Mouse (Mus musculus) C2C12 (cell line): ENCODE data around the gene Lyar.

Experiments
- CEBPB ChIP-seq: IDR thresholded peaks from one replicate; pipeline ENCODE4 v1.6.1; 2011; ENCODE audit warnings: low read depth, mild to moderate bottlenecking, control low read depth, moderate library complexity
- CTCF ChIP-seq: IDR thresholded peaks from one replicate; pipeline ENCODE4 v1.5.1; 2011; ENCODE audit not compliant: control insufficient read depth, insufficient read depth, insufficient read length
- FOSL1 ChIP-seq: IDR thresholded peaks from one replicate; pipeline ENCODE4 v1.8.0; 2011; ENCODE audit warnings: mild to moderate bottlenecking, low read length; ENCODE audit not compliant: poor library complexity, insufficient read depth, severe bottlenecking
- MAX ChIP-seq: IDR thresholded peaks from one replicate; pipeline ENCODE4 v1.6.1; 2011; ENCODE audit warnings: mild to moderate bottlenecking, control low read depth
- MYOD1 ChIP-seq: IDR thresholded peaks from one replicate; pipeline ENCODE4 v1.6.1; 2011; ENCODE audit warnings: low read depth; ENCODE audit not compliant: control insufficient read depth, insufficient read length
- MYOG ChIP-seq: IDR thresholded peaks from one replicate; pipeline ENCODE4 v1.6.1; 2011; ENCODE audit not compliant: control insufficient read depth, insufficient read length; ENCODE audit errors: extremely low read depth
- USF1 ChIP-seq: IDR thresholded peaks from one replicate; pipeline ENCODE4 v1.6.1; 2011; ENCODE audit warnings: low read depth, mild to moderate bottlenecking, control low read depth, moderate library complexity

GRCm38 (mm10) chr5:38258773-38259146 is 38.5 kb downstream of the Lyar start:
- TF ChIP-seq MYOG: no peak
- TF ChIP-seq CEBPB: no peak
- TF ChIP-seq CTCF: no peak
- no peak for TF ChIP-seq MAX
- no peak for TF ChIP-seq MYOD1
- no peak for TF ChIP-seq USF1
- no peak for TF ChIP-seq FOSL1
